Mouse (Mus musculus): ENCODE data around the gene Kpnb1.
"Not testable (repeated sequence)": the region's sequence is repeated elsewhere in the genome, so short reads cannot be mapped to it uniquely, and the experiment has no call there.

Kpnb1 gene

DNA sequence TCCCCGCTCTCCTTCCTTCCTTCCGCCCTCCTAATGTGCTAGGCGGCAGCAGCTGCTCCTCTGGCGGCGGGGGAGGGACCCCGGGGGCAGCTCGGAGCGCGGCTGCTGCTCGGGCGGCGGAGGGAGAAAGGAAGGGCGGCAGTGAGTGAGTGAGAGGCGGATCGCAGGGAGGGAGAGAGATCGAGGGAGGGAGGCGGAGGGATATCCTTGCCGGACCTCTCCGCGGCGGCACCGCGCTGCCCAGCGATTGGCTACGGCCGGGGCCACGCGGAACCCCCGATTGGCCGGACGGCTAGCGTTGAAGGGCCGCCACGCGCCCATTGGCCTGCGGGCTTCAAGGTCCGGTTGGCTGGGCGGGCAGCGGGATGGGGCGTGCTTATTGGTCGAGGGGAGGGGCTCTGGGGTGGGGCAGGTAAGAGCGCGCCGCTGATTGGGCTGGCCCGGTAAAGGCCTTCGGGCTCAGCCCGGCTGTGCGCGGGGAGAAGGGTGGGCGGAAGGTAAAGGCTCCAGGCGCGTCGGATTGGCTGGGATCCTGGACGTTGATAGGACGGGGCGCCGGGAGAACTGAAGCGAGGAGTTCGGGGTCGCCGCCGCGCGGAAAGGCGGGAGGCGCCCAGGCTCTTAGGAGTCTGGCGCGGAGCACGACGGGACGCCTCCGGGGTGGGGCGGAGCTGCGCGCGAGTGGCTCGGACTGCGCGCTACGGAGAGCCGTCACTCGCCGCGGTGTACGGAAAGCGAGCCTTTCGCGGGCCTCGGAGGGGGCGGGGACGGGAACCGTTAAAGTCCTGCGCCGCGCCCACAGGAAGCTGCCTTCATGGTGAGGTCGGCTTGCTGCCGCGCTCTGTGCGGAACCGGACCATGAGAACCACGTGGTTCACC is at the start of gene Kpnb1:
Gene Kpnb1 (minus strand): TSS at position 118 of the 879 bp plus-strand sequence.
- DNase-seq (ENCODE audit: low spot score in 2 of 2): peak; percentile 98 to 99

DNA sequence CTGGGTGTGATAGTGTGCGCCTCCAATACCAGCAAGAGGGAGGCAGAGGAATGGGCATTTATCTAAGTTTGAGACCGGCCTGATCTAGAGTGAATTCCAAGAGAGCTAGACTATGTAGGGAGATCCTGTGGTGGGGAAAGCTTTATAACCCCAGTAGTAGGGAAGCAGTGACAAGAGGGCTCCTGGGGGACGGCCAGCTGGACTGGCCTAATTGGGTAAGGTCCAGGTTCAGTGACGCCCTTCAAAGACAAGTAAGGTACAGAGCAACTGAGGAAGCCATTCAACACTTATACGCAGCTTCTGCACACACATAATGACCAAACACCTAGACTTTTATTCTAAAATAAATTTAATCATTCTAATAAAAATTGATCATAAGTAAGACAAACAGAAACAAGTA is 44.8 kb upstream of the Kpnb1 start:
- DNase-seq (ENCODE audit: low spot score in 2 of 2): no peak

GRCm38 (mm10) chr11:97229396-97229795 is 41.7 kb upstream of the Kpnb1 start:
- no peak for DNase-seq (ENCODE audit: low spot score in 2 of 2)

DNA sequence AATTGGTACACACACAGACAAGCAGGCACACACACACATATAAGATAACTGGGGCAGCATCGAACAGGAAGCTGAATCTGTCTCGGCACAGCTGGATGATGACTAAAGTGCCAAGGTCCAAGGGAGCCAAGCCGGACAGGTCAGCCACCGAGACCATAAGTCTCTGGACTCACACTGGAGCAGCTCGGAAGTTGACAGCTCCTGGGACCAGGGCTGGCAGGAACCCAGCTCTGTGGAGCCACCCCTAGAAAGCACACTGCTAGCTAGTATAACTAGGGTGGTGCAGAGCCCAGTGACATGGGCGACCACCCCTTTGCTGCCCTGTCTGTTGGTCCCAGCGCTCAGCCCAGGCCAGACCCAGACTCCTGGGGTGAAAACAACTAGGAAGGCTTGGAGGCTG is 41.3 kb upstream of the Kpnb1 start:
- DNase-seq (ENCODE audit: low spot score in 2 of 2): no peak

DNA sequence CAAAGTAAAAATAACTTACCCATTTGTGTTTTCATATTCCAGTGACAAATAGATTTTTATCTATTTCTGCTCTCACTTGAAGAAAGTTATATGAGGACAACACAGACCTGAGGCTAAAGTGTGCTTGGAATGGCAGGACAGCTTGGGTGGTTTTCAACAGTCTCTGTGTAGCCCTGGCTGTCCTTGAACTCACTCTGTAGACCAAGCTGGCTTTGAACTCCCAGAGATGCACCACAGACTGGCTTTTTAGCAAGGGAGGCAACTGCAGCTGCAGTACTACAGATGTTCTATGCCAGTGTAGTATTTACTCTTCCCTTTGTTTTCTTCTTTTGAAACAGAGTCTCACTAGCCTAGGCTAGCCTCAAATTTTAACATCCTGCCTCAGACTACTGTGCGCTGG is 38.5 kb upstream of the Kpnb1 start:
- no peak for DNase-seq (ENCODE audit: low spot score in 2 of 2)

GRCm38 (mm10) chr11:97223485-97223884 is 35.8 kb upstream of the Kpnb1 start:
- no peak for DNase-seq (ENCODE audit: low spot score in 2 of 2)

- DNase-seq (ENCODE audit: low spot score in 2 of 2): no peak
Measured at GRCm38 (mm10) chr11:97221611-97222010, 33.9 kb upstream of the Kpnb1 start.

DNA sequence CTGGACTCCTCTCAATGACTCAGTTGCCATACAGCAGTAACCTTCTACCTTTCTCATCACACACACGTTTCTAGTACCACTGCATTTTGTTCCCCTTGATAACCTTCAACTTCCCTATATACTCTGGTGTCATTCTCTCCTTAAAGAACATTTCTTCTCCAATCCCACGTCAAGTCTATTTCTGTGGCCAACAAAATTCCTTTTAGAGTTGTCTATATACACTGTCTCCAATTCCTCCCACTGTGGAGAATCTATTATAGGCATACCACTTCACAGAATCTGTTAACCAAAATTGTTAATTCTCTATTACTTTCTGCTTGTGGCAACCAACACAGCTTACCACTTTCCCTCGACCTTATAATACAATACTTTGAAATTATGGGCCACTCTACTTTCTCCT is 32.5 kb upstream of the Kpnb1 start:
- no peak for DNase-seq (ENCODE audit: low spot score in 2 of 2)

- no peak for DNase-seq (ENCODE audit: low spot score in 2 of 2)
Measured at GRCm38 (mm10) chr11:97214411-97214810, 26.7 kb upstream of the Kpnb1 start.

DNA sequence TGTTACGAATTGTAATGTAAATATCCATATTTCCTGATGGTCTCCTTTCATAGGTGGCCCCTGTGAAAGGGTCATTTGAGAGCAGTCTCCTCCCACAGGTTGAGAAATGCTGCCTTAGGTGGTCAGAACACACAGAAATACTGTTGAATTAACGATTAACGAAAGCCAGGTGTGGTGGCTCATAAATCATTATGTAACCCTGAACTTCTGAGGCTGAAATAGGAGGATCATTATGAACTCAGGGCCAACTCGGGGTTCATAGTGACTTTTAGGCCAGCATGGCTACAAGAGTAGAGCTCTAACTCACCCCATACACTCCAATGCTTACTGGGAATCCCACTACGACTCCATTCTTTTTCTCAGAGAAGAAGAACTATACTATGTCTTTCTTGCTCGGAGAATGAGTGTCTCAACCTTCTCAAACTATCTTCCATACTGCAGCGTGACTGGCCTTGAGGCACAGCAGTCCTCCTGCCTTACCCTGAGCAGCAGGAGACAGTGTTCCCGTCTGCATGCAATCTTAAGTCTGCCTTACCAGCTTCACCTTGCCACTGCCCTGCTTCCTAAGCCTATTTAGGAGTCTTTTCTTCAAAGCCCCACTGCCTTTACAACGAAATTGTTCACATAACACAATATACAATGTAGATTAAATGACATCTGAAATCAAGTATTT is 23.2 kb upstream of the Kpnb1 start:
- no peak for DNase-seq (ENCODE audit: low spot score in 2 of 2)

- DNase-seq (ENCODE audit: low spot score in 2 of 2): no peak
Measured at GRCm38 (mm10) chr11:97207011-97207422, 19.3 kb upstream of the Kpnb1 start.

DNA sequence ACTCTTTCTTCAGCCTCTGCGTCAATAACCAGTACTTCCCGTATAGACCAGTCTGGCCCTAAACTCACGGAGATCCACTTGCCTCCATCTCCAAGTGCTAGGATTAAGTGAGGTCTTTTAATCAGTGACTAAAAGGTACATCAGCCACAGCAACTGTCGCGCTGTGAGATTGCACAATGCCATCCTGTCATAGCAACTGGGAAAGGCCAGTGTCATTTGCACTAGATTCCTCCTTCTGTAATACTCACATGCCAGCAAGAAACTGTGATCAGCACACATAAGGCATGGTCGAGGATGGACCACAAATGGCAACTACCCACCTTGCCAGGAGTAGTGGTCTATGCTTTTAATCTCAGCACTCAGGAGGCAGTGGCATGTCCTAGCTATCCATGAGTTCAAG is 11.8 kb upstream of the Kpnb1 start:
- DNase-seq (ENCODE audit: low spot score in 2 of 2): no peak

DNA sequence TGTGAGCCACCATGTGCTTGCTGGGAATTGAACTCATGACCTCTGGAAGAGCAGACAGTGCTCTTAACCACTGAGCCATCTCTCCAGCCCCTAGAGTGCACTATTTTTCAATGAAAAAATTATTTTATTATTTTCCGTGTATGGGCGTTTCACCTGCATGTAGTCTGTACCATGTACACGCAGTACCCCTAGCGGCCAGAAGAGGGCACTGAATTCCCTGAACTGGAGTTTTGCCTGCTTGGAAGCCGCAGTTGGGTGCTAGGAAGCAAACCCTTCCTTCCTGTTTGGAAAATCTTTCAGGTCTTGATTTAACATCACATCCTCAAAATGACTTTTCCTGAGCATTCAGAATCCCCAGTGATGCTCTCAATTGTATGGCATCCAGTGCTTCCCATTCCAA is 10.9 kb upstream of the Kpnb1 start:
- peak in 1 of 2 experiments; percentile 58 for DNase-seq (ENCODE audit: low spot score in 2 of 2)

GRCm38 (mm10) chr11:97197021-97197420 is 9.3 kb upstream of the Kpnb1 start:
- DNase-seq (ENCODE audit: low spot score in 2 of 2): no peak

DNA sequence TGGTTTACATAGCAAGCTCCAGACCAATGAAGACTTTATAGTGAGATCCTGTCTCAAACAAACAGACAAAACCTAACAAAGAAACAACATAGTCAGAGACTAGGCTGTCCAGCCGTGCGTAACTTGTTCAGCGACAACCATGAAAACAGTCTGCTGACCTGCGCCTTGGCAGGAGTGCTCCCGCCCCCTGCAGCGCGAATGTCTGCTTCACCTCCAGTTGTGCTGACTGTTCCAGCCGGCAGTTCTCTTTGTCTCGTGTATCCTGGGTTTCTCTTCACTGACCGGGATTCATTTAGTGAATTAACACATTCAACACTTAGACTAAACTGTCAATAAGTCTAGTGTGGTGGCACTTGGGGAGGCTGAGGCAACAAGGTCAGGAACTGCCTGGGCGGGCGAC is 8.9 kb upstream of the Kpnb1 start:
- DNase-seq (ENCODE audit: low spot score in 2 of 2): no peak

- no peak for DNase-seq (ENCODE audit: low spot score in 2 of 2)
Measured at GRCm38 (mm10) chr11:97192621-97192951, 4.9 kb upstream of the Kpnb1 start.

DNA sequence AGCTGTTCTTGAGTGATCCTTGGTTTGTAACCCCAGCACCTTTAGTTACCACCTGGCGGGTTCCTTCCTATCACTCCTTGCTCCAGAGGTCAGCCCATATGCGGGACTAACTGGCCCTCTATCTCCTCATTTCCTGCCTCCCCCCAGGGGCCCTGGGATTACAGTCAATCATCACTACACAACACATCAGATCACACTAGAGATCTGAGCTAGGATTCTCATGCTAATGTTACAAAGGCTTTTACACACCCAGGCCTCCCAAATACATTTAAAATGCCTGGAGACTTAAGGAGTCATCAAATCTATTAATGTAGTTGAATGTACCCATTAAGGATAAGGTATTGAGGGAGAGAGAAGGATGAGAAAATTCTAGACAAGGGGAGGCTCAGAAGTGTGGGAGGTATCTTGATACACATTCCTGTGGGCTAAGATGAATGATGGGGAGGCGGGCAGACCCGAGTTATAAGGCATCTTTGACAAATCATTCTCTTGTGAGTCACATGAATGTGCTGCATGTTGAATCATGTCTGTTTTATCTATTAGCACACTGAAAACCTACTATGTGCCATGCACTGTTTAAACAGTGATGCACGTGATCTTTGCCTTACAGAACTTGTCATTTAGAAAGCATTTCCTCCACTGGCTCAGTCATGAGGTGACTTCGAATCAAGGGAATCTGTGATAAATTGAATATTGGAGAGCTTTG is 4.4 kb upstream of the Kpnb1 start:
- no peak for DNase-seq (ENCODE audit: low spot score in 2 of 2)

DNA sequence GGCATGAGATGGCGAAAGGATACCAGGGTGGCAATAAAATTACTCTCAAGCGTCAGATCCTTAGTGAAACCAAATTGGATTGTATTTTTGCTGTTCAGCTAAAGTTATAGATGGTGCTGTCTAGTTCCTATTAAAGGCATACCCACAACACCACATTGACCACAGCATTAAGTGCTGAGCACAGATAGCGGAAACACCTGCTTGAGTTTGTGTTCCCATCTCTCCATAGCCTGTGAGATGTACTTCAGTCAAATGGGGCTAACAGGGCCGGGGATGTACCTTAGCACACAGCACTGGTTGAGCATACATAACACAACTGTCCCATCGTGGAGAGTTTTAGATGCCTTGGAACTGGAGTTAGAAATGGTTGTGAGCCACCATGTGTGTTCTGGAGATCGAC is 3.3 kb upstream of the Kpnb1 start:
- no peak for DNase-seq (ENCODE audit: low spot score in 2 of 2)

DNA sequence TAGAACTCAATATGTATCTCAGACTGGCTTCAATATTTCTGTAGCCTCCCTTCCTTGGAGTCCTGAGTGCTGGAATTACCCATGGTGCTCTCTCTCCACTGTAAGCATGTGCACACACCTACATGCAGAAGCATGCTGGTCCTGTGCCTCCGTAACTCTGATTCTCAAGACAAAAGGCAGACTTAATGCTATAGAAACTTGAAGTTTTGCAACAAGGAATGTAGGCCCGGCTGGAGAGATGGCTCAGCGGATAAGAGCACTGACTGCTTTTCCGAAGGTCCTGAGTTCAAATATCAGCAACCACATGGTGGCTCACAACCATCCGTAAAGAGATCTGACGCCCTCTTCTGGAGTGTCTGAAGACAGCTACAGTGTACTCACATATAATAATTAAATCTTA is 2.0 kb upstream of the Kpnb1 start:
- DNase-seq (ENCODE audit: low spot score in 2 of 2): not testable (repeated sequence)

GRCm38 (mm10) chr11:97189231-97189630 is 1.6 kb upstream of the Kpnb1 start:
- DNase-seq (ENCODE audit: low spot score in 2 of 2): no peak

DNA sequence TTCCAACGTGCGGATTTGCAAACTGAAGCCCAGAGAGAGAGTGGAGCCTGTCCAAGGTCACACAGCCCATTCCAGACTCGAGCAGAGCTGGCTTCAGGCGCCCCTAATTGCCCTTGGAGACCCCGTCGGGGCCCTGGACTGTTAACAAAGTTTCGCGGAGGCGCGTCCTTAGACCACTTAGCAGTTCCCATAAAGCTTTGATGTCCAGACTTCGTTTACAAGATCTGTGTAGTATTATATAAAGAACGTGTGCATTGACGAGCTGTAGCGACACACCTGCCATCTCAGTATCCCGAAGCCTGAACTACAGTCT is 918 bp upstream of the Kpnb1 start:
- DNase-seq (ENCODE audit: low spot score in 2 of 2): no peak

DNA sequence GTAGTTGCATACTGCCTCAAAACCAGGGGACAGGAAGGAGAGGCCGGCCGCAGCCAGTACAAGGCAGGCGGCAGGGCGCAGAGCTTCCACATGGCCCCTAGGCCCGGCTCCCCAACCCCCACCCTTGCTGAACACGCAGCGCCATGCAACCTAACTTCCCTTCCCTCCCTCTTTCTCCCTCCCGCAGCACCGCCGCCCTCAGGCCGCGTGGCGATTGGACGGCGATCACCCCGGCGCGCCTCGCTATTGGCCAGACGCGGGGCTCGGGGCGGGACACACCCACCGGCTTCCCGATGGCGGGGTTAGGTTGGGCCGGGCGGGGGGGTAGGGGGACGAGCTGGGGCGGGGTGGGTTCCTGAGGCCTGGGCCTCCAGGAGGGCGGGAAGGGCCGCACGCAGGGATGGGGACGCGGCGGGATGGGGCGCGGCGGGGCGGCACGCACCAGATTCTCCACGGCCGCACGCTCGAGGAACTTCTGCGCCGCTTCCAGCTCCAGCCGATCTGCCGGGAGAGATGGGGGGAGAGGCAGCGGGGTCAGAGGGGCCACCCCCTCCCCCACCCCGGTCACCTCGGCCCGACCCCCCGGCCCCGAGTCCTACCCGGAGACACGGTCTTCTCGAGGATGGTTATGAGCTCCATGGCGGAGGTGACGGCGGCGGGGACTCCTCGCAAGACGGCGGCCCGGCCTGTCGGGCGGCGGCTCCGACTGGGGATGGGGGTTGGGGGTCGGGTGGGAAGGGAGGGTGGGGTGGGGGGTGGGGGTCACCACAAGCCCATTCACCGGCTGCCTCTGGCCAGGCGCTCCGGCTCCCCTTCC is 526 bp downstream of the Kpnb1 start:
- peak; percentile 97 to 98 for DNase-seq (ENCODE audit: low spot score in 2 of 2)

All from cerebellum, postnatal 4 days (tissue).